Mouse (Mus musculus) midbrain, embryonic 13.5 days (tissue): ENCODE results near the gene Atat1. TPM values are rescaled to one million over a fixed set of nuclear protein-coding genes. Genes with fewer than 3 reads are reported as not detected.
A peak's percentile ranks its signal among the peaks of the same experiment; 100 is the strongest.

Experiments
- ATAC-seq: fragments of 200-750 bp; cut with Nextera tagmentation; 2 replicates; pipeline ENCODE4 v1.8.0; 2017; ENCODE audit warnings: mild to moderate bottlenecking, moderate TSS enrichment, moderate library complexity
- H3K27ac ChIP-seq: fragments of 300-500 bp; sonication (generic); 2 replicates; pipeline ENCODE4 v1.5.1; 2015; ENCODE audit warnings: inconsistent platforms, mild to moderate bottlenecking, moderate library complexity
- H3K27me3 ChIP-seq: fragments of 300-500 bp; sonication (generic); 2 replicates; pipeline ENCODE4 v1.6.1; 2015; ENCODE audit warnings: mild to moderate bottlenecking, inconsistent platforms
- H3K36me3 ChIP-seq: fragments of 300-500 bp; sonication (generic); 2 replicates; pipeline ENCODE4 v1.6.1; 2015; ENCODE audit warnings: mild to moderate bottlenecking, inconsistent platforms
- H3K4me1 ChIP-seq: fragments of 300-500 bp; sonication (generic); replicated peaks from 2 replicates; pipeline ENCODE4 v1.6.1; 2015; ENCODE audit warnings: inconsistent platforms
- H3K4me2 ChIP-seq: fragments of 300-500 bp; sonication (generic); replicated peaks from 2 replicates; pipeline ENCODE4 v1.6.1; 2015; ENCODE audit warnings: moderate library complexity, mild to moderate bottlenecking, inconsistent platforms
- H3K4me3 ChIP-seq: fragments of 300-500 bp; sonication (generic); replicated peaks from 2 replicates; pipeline ENCODE4 v1.5.1; 2015; ENCODE audit warnings: mild to moderate bottlenecking, inconsistent platforms
- H3K9ac ChIP-seq: fragments of 300-500 bp; sonication (generic); replicated peaks from 2 replicates; pipeline ENCODE4 v1.6.1; 2015; ENCODE audit warnings: mild to moderate bottlenecking, inconsistent platforms
- H3K9me3 ChIP-seq: fragments of 300-500 bp; sonication (generic); 2 replicates; pipeline ENCODE4 v1.6.1; 2016; ENCODE audit warnings: mild to moderate bottlenecking, inconsistent platforms
- WGBS: fragments of 180-500 bp; shearing (Covaris S2); methylation state at CpG from one replicate; pipeline ENCODE4 v1.1.7; 2015; 5-methylcytosine and 5-hydroxymethylcytosine counted together
- polyA plus RNA-seq: library from polyadenylated mRNA; unstranded; fragments of >200 nt; fragmentation: Nextera tagmentation; extraction: Ambion mirVana; gene quantifications from 2 replicates; pipeline ENCODE4 v1.2.1, GENCODE M21; 2015

Gene Atat1
- polyA plus RNA-seq, 1 experiment from 2014 or later = 466 TPM

GRCm38 (mm10) chr17:35916297-35917142 is 6.6 kb upstream of the Atat1 start, which contains the start of the genes Mrps18b and Ppp1r10:
TSS of gene Mrps18b (minus strand) at chr17:35916389.
TSS of gene Ppp1r10 (plus strand) at chr17:35916434.
- Histone ChIP-seq H3K9ac (peak within 1 kb of the TSS; percentile 98), H3K4me1 (peaks cover 33% of the 10 kb centered on the region), H3K9me3 (no peaks in the 10 kb centered on the region), H3K4me2 (peak within 1 kb of the TSS; percentile 84), H3K4me3 (peak within 1 kb of the TSS; percentile 78), H3K36me3 (peaks cover 24% of the 10 kb centered on the region), H3K27me3 (no peaks in the 10 kb centered on the region), H3K27ac (peak within 1 kb of the TSS; percentile 99)
- peak; percentile 95 for ATAC-seq
- under 1% methylated on average over 83 of the region's 83 CpGs for WGBS

- 4% methylated on average over 28 of the region's 28 CpGs for WGBS
- Histone ChIP-seq H3K9ac (peak overlapping the region; percentile 66), H3K4me2 (peak overlapping the region; percentile 79), H3K4me3 (peak overlapping the region; percentile 78), H3K27me3 (no peaks in the 10 kb centered on the region), H3K9me3 (no peaks in the 10 kb centered on the region), H3K4me1 (peaks cover 26% of the 10 kb centered on the region), H3K27ac (peak overlapping the region; percentile 99), H3K36me3 (peaks cover 30% of the 10 kb centered on the region)
- no peak for ATAC-seq
Measured at GRCm38 (mm10) chr17:35915538-35916296, 5.8 kb upstream of the Atat1 start.

GRCm38 (mm10) chr17:35914975-35915374 is 5.1 kb upstream of the Atat1 start:
- WGBS = 88% methylated on average over 6 of the region's 6 CpGs
- peak overlapping the region; percentile 79 for H3K4me2 ChIP-seq
- no peak for ATAC-seq

GRCm38 (mm10) chr17:35909186-35909918 is 523 bp downstream of the Atat1 start:
- WGBS = 28% methylated on average over 20 of the region's 20 CpGs
- Histone ChIP-seq H3K4me2 (peak overlapping the region; percentile 98), H3K36me3 (peaks cover 67% of the 10 kb centered on the region), H3K27ac (peak overlapping the region; percentile 90), H3K9me3 (no peaks in the 10 kb centered on the region), H3K9ac (peak overlapping the region; percentile 94), H3K4me3 (peak overlapping the region; percentile 88), H3K27me3 (no peaks in the 10 kb centered on the region), H3K4me1 (peaks cover 20% of the 10 kb centered on the region)
- ATAC-seq = peak; percentile 53

More at GRCm38 (mm10) chr17:35914975-35915374, 5.1 kb upstream of the Atat1 start:
- H3K9ac ChIP-seq = no peak overlapping the region
- H3K27me3 ChIP-seq = no peaks in the 10 kb centered on the region
- H3K4me1 ChIP-seq = peaks cover 21% of the 10 kb centered on the region
- no peak overlapping the region for H3K27ac ChIP-seq
- peak overlapping the region; percentile 78; the same call in 1 of the 2 replicates for H3K4me3 ChIP-seq
- peaks cover 30% of the 10 kb centered on the region for H3K36me3 ChIP-seq
- no peaks in the 10 kb centered on the region for H3K9me3 ChIP-seq

- peak overlapping the region; percentile 88; the same call in 1 of the 2 replicates for H3K4me3 ChIP-seq
- peaks cover 20% of the 10 kb centered on the region for H3K4me1 ChIP-seq
- 82% methylated on average over 2 of the region's 2 CpGs for WGBS
- H3K27ac ChIP-seq = no peak overlapping the region
- ATAC-seq = no peak
- H3K27me3 ChIP-seq = no peaks in the 10 kb centered on the region
- 0 out of 2 replicates have a peak overlapping the region, but pooled peaks have one; percentile 21 for H3K9ac ChIP-seq
- H3K36me3 ChIP-seq = peaks cover 70% of the 10 kb centered on the region
- H3K9me3 ChIP-seq = no peaks in the 10 kb centered on the region
- H3K4me2 ChIP-seq = peak overlapping the region; percentile 98; the same call in 1 of the 2 replicates
Measured at GRCm38 (mm10) chr17:35907609-35908008, 2.3 kb downstream of the Atat1 start.

- peaks cover 75% of the 10 kb centered on the region for H3K36me3 ChIP-seq
- WGBS = 100% methylated on average over 1 of the region's 1 CpGs
Measured at GRCm38 (mm10) chr17:35905587-35905986, 4.3 kb downstream of the Atat1 start.

GRCm38 (mm10) chr17:35903992-35904355 is 5.9 kb downstream of the Atat1 start:
- no peak overlapping the region for H3K27ac ChIP-seq

More at GRCm38 (mm10) chr17:35905587-35905986, 4.3 kb downstream of the Atat1 start:
- Histone ChIP-seq H3K9me3 (no peaks in the 10 kb centered on the region), H3K4me1 (peaks cover 20% of the 10 kb centered on the region), H3K27me3 (no peaks in the 10 kb centered on the region), H3K4me2 (no peak overlapping the region), H3K27ac (no peak overlapping the region), H3K9ac (no peak overlapping the region), H3K4me3 (no peak overlapping the region)
- no peak for ATAC-seq

GRCm38 (mm10) chr17:35903343-35903991 is 6.4 kb downstream of the Atat1 start:
- H3K27ac ChIP-seq = no peak overlapping the region
- ATAC-seq = no peak
- WGBS = 96% methylated on average over 9 of the region's 9 CpGs
- no peak overlapping the region for H3K4me2 ChIP-seq
- H3K4me3 ChIP-seq = no peak overlapping the region
- no peak overlapping the region for H3K9ac ChIP-seq
- peaks cover 8% of the 10 kb centered on the region for H3K4me1 ChIP-seq
- H3K36me3 ChIP-seq = peaks cover 94% of the 10 kb centered on the region
- no peaks in the 10 kb centered on the region for H3K9me3 ChIP-seq
- no peaks in the 10 kb centered on the region for H3K27me3 ChIP-seq

More at GRCm38 (mm10) chr17:35903992-35904355, 5.9 kb downstream of the Atat1 start:
- no peak for ATAC-seq
- WGBS = 94% methylated on average over 4 of the region's 4 CpGs
- Histone ChIP-seq H3K36me3 (peaks cover 91% of the 10 kb centered on the region), H3K4me3 (no peak overlapping the region), H3K4me2 (no peak overlapping the region), H3K27me3 (no peaks in the 10 kb centered on the region), H3K4me1 (peaks cover 13% of the 10 kb centered on the region), H3K9me3 (no peaks in the 10 kb centered on the region), H3K9ac (no peak overlapping the region)

GRCm38 (mm10) chr17:35900636-35901035 is 9.2 kb downstream of the Atat1 start:
- H3K4me3 ChIP-seq = no peak overlapping the region
- ATAC-seq = no peak
- H3K9me3 ChIP-seq = no peaks in the 10 kb centered on the region
- no peak overlapping the region for H3K9ac ChIP-seq
- 90% methylated on average over 3 of the region's 3 CpGs for WGBS
- no peak overlapping the region for H3K27ac ChIP-seq
- peaks cover 21% of the 10 kb centered on the region for H3K4me1 ChIP-seq
- H3K27me3 ChIP-seq = no peaks in the 10 kb centered on the region
- H3K36me3 ChIP-seq = peaks cover 78% of the 10 kb centered on the region
- no peak overlapping the region for H3K4me2 ChIP-seq

GRCm38 (mm10) chr17:35897644-35898573 is 12.0 kb downstream of the Atat1 start:
- Histone ChIP-seq H3K9ac (peak overlapping the region; percentile 93), H3K27me3 (no peaks in the 10 kb centered on the region), H3K4me2 (peak overlapping the region; percentile 100), H3K9me3 (no peaks in the 10 kb centered on the region), H3K36me3 (peaks cover 69% of the 10 kb centered on the region), H3K4me1 (peaks cover 23% of the 10 kb centered on the region), H3K4me3 (peak overlapping the region; percentile 80), H3K27ac (peak overlapping the region; percentile 93)
- WGBS = 49% methylated on average over 23 of the region's 23 CpGs
- peak; percentile 62 for ATAC-seq
